Mouse (Mus musculus) kidney, adult 11 months (tissue): ENCODE measurements around the gene Wdr86.
"Not testable (repeated sequence)": the region's sequence is repeated elsewhere in the genome, so short reads cannot be mapped to it uniquely, and the experiment has no call there.

Experiments used
- DNase-seq: peaks from one replicate; pipeline ENCODE4 v3.0.0; 2022

Wdr86 gene

DNA sequence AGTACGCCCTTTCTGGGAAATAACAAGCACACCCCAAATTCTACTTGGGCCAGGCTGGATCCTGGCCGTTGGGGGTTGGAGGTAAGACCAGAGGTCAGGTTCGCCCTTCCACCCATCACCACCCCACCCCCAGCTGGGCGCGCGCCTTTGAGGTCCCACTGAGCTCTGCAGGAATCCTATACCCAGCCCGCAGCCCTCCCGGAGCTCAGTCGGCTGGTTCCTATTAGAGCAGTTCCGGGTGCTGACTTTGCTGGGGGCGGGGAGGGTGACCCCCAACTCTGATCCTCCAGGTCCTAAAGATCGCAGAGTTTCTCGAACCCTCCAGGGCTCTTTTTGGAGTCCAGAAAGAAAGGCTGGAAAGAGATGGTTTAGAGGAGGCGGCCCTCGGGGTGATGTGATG lies 459 bp upstream of the Wdr86 start:
- DNase-seq: no peak

DNA sequence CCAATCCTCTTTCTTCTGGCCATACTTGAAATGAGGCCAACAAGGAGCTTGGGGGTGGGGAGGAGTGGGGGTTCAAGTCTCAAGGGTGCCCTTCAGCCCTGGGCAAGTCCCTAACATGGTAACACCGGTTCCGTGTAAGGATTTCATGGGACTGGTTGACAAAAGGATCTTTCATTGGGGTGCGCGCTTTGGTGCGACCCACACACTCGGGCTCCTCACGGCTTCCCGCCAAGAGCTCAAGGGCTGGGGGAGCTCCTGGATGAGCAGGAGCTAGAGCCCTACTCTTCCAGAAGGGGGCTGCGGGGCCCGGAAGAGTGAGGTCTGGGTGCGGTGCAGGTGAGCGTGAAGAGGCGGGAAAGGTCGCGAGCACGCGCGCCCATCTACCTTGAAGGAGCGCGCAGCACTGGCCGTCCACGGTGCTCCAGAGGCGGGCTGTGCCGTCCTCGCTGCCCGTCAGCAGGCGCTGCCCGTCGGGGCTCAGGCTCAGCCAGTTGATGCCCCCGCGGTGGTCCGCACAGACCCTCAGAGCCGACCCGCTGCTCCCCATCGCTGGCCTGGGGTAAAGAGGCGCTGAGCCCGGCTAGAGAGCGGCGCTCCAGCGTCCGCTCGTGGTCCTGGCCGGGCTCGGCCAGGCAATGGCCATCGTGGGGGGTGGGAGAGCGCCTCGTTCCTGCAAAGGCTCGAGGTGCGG lies 585 bp downstream of the Wdr86 start:
- no peak for DNase-seq

GRCm38 (mm10) chr5:24726901-24727836 lies 3.4 kb downstream of the Wdr86 start:
- no peak for DNase-seq

DNA sequence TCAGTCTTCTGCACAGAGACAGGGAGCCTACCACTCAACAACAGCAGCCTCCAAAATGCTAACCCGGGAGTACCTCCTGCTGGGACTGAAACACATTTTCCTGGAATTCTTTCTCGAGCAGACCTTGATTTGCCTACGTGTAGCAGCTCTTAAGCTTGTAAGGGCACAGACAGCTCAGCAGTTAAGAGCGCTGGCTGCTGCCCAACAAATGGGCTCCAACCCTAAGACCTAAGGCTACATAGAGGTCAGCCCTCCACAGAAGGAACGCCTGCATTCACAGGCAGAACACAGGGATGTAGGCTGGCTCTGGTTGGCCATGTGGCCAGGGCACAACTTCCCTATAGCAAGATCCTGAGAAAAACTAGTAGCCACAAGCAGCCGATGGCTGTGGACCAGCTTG lies 4.6 kb downstream of the Wdr86 start:
- DNase-seq: no peak

- no peak for DNase-seq
Measured at GRCm38 (mm10) chr5:24724805-24725204, 5.7 kb downstream of the Wdr86 start.

- no peak for DNase-seq
Measured at GRCm38 (mm10) chr5:24724270-24724634, 6.3 kb downstream of the Wdr86 start.

DNA sequence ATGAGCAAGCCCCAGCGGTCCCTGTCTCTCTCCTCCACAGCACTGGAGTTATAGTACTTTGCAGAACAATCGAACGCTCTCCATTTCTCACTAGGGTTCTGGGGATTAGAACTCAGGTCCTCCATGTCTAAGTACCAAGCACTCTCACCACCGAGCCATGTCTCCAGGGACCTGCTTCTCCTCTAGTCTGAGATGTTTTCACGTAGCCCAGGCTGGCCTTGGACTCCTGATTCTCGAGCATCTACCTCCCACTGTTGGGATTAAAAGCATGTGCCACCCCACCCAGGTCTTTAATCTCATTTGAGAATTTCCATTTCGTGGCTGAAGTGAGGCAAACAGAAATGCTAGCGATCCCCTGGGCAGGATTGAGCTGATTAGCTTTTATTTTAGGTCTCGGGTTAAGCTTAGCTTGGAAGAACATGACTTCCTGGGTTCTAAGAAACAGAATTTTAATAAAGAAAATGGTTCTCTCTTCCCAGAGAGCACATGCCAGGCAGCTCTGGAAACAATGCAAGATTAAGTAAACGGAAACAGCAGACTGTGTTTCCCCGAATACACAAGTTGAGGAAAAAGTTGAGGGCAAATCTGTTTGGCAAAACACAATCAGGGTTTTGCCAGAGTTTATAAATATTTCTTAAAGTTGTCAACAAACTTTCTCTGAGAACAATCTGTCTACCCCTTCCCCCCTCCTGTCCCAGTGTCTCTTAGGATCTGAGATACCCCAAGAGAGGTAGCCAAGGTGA lies 6.8 kb downstream of the Wdr86 start:
- DNase-seq: no peak

- DNase-seq: no peak
Measured at GRCm38 (mm10) chr5:24719852-24720251, 10.7 kb downstream of the Wdr86 start.

DNA sequence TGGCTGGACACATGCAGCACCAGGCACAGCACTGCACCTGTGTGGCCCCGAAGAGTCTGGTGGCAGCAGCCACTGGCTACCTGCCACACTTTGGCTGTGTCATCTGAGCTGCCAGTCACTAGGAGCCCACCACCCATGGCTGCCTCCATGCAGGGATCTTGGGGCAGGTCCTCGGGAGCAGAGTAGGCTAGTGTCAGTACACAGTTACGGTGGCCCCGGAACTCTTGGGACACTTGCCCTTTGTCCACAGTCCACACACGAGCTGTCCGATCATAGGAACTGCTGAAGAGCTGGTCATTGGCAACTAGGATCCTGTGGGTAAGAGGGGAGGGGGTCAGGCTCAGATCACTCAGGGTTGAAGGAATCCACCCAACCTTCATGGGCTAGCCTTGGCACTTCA lies 12.5 kb downstream of the Wdr86 start:
- no peak for DNase-seq

- DNase-seq: peak; percentile 39
Measured at GRCm38 (mm10) chr5:24713987-24714386, 16.5 kb downstream of the Wdr86 start.

DNA sequence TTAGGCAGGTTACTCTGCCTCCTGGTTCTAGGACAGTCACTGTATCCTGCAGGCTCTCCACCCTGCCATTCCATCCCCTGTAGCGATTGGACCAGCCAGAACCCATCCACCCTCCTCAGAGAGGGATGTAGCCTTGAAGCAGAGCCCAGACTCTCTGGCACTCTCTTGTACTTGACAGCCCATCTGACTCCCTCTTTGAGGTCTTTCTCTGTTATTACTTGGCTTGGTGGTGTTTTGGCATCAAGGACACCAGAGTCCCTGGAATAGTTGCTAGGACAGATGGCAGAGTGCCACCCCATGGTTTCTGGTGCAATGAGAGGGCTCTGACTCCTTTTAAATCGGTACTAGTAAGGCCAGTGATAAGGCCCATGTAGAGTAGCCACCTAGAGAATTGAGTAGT lies 17.3 kb downstream of the Wdr86 start:
- no peak for DNase-seq

- DNase-seq: no peak
Measured at GRCm38 (mm10) chr5:24711615-24712014, 18.9 kb downstream of the Wdr86 start.

GRCm38 (mm10) chr5:24709962-24710361 lies 20.6 kb downstream of the Wdr86 start:
- DNase-seq: no peak

DNA sequence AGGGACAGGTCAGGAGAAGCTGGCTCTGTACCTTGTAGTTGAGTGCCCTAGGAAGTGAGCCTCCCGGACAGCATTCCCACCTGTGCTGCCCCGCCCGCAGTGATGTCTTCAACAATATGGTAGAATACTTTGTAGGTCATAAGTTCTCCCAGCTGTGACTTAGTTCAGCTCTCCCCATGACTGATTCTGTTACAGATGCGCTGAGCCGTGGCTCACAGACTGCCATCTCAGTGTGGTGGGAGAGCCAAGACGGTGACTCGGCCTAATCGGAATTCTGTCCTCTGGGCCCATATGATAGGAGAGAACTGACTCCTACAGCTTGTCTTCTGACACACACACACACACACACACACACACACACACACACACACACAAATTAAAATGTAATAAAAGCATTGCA lies 25.9 kb downstream of the Wdr86 start:
- no peak for DNase-seq

DNA sequence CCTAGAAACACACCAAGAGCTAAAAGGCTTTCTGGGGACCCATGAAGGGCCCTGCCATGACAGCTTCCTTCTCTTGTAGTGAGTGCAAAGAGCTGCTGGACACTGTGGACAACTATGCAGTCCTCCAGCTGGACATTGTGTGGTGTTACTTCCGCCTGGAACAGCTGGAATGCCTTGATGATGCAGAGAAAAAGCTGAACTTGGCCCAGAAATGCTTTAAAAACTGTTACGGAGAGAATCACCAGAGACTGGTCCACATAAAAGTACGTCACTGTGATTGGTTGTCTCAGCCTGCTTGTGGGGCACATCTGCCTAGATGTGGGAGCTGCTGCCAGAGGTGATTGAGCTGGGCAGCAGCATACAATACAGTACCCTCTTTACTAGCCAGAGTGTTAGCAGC lies 29.3 kb downstream of the Wdr86 start:
- DNase-seq: no peak

DNA sequence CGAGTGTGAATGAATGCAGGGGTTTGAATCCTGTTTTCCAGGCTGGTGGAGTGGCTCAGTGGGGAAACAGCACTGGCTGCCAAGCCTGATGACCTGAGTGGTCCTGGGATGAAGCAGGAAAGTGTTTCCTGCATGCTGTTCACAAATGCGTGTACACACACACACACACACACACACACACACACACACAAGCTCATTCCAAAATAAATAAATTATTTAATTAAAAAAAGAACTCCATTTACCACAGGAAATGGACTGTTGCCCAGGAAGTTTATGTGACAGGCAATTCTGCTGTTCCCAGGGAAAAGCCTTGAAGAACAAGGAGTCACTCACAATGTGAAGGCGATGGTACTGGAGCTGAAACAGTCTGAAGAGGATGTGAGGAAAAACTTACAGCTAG lies 33.8 kb downstream of the Wdr86 start:
- no peak for DNase-seq

DNA sequence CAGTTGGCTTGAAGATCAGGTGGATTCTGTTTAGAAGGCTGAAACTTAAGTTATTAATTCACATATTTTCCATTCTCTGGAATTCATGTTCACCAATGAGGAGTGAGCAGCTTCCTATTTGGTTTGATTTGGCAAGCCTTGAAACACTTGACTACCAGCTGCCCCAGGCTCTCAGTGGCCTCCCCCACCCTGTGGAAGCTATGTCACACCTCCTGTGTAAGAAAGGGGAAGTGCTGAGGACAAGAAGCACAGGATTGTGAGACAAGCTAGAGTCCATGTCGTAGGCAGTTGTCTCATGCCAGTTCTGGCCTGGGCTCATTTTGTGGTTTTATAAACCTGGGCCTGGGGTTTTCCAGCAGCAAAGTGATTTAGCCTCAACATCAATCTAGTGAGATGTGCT lies 42.8 kb downstream of the Wdr86 start:
- peak; percentile 17 for DNase-seq

- not testable (repeated sequence) for DNase-seq
Measured at GRCm38 (mm10) chr5:24686671-24687420, 43.7 kb downstream of the Wdr86 start.

- DNase-seq: no peak
Measured at GRCm38 (mm10) chr5:24686176-24686575, 44.4 kb downstream of the Wdr86 start.

GRCm38 (mm10) chr5:24685366-24686093 lies 45.0 kb downstream of the Wdr86 start, which contains the start of gene Nub1:
Nub1 (plus strand) TSS chr5:24685532.
- DNase-seq: peak; percentile 98

DNA sequence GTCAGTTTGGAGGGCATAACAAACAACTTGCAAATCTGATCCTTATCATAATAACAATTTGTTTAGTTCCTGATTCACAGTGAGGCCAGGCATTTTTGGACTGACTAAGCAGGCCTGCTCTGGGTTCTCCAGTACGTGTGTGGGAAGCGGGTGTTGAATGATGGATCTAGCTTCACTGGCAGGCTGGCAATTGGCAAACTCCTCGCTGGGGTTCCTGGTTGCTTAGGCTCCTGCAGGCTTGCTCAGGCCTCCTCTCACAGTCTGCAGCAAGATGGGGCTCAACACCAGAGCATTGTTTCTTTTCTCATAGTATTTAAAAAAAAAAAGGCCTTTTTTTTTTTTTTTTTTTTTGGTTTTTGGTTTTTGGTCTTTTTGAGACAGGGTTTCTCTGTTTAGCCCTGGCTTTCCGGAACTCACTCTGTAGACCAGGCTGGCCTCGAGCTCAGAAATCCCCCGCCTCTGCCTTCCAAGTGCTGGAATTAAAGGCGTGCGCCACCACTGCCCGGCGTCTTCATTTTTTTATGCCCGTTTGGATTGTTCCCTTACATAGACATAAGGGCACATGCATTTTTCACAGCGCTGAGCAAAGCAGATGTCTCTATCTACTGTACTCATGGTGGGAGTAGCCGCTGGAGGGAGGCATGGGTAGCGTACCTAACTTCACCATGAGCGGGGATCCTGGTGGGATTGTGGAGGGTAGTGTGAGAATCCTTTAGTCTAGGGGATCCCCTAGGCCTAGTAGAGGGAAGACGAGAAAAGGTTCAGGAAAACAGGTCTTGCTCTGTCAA lies 45.8 kb downstream of the Wdr86 start:
- no peak for DNase-seq
